Mouse (Mus musculus) liver, embryonic 12.5 days (tissue): ENCODE results near the gene Efhc1. TPM values are rescaled to one million over a fixed set of nuclear protein-coding genes. Genes with fewer than 3 reads are reported as not detected.

ENCODE experiments used
- polyA plus RNA-seq: library from polyadenylated mRNA; unstranded; fragments of >200 nt; fragmentation: Nextera tagmentation; extraction: Ambion mirVana; gene quantifications from 2 replicates; pipeline ENCODE4 v1.2.1, GENCODE M21; 2016

Efhc1 gene
- polyA plus RNA-seq, 1 experiment from 2014 or later = 0.62 TPM

Other genes starting within 250 kb of the Efhc1 start
- not detected in 2 replicates for gene Il17a, start 220.7 kb upstream of the Efhc1 start, polyA plus RNA-seq
- 0.23 TPM in 1 of 2 replicates, not detected in the other for gene Il17f, start 161.0 kb upstream of the Efhc1 start, polyA plus RNA-seq
- 203 and 204 TPM in 2 replicates for gene Mcm3, start 131.3 kb upstream of the Efhc1 start, polyA plus RNA-seq
- 0.68 and 0.85 TPM in 2 replicates for gene Paqr8, start 61.0 kb upstream of the Efhc1 start, polyA plus RNA-seq
- gene Tram2, start 127.6 kb downstream of the Efhc1 start, polyA plus RNA-seq = 1.6 and 1.7 TPM in 2 replicates